Mouse (Mus musculus) C2C12 (cell line): ENCODE measurements at regions not wholly inside any gene's neighbourhood (a gene's known extent, or its start where the extent isn't known, plus 50 kb on each side); places are given as distances from the start of the nearest gene placed in this dataset.

Source experiments
- CEBPB ChIP-seq: IDR thresholded peaks from one replicate; pipeline ENCODE4 v1.6.1; 2011; ENCODE audit warnings: low read depth, mild to moderate bottlenecking, control low read depth, moderate library complexity
- CTCF ChIP-seq: IDR thresholded peaks from one replicate; pipeline ENCODE4 v1.5.1; 2011; ENCODE audit not compliant: control insufficient read depth, insufficient read depth, insufficient read length
- MAX ChIP-seq: IDR thresholded peaks from one replicate; pipeline ENCODE4 v1.6.1; 2011; ENCODE audit warnings: mild to moderate bottlenecking, control low read depth
- MYOD1 ChIP-seq: IDR thresholded peaks from one replicate; pipeline ENCODE4 v1.6.1; 2011; ENCODE audit warnings: low read depth; ENCODE audit not compliant: control insufficient read depth, insufficient read length
- MYOG ChIP-seq: IDR thresholded peaks from one replicate; pipeline ENCODE4 v1.6.1; 2011; ENCODE audit not compliant: control insufficient read depth, insufficient read length; ENCODE audit errors: extremely low read depth
- USF1 ChIP-seq: IDR thresholded peaks from one replicate; pipeline ENCODE4 v1.6.1; 2011; ENCODE audit warnings: low read depth, mild to moderate bottlenecking, control low read depth, moderate library complexity

- TF ChIP-seq CTCF: no peak
- no peak for TF ChIP-seq MAX
- no peak for TF ChIP-seq MYOD1
- TF ChIP-seq USF1: no peak
- TF ChIP-seq CEBPB: no peak
- no peak for TF ChIP-seq MYOG
Observed at GRCm38 (mm10) chr8:30913664-30914063, 2514.8 kb upstream of the 5930422O12Rik start.
